Mouse (Mus musculus) left cerebral cortex, adult 9 months (tissue): ENCODE data around the gene Epha2.

ENCODE experiments used
- DNase-seq, 2 experiments: peaks; one replicate each; pipeline ENCODE4 v3.0.0; 2022; ENCODE audit warnings: low spot score in 2 of 2

The Epha2 gene

DNA sequence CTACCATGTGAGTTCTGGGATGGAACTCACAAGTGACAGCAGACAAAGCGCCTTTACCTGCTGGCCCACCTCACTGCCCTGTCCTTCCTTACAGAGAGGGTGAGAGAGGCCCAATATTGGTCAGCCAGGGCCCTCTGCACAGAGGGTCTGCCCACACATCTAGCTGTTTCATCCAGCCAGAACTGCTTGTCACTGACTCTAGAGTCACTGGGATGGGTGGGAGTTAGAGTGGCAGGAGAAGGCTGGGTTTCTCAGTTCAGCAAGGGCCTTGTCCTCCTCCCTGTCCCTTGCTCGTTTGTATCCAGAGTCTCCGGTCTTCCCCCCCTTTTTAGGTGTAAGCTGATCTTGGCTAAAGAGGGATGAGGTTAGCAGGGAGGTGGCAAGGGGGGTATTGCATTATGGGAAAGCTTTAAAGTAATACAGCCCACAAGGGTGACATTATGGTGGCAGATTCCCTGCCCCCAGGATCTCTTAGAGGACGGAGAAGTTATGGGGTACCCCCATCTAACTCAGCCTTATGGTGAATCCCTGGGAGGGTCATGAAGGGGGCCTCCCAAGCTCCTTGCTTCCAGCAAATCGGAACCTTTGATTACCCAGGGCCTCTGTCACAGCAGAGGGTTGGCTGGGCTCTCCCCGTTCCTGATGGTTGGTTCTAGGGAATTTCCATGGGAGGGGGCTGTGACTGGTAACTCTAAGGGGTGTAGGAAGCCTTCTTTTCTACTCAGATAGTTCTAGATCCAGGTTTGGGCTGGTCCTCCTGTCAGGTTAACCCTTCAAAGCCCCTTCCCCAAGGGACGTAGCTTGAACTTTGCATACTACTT is 2.6 kb downstream of the Epha2 start:
- no peak for DNase-seq

DNA sequence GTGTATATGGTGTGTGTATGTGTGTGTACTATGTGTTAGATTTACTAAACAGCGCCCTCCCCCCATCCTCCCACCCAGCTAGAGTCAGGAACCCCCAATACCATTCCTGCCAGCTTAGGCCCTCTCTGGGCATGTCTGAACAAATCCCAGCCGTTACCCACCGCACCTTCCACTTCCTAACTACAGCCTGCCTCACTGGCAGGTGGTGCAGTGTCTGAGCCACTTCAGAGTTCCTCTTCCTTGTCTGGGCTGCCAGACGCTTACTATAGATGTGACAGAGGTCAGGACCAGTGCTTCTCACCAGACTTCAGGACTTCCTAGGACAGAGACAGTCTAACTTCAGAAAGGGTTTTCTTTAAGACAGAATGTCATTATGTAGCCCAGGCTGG is 3.2 kb downstream of the Epha2 start:
- no peak for DNase-seq

DNA sequence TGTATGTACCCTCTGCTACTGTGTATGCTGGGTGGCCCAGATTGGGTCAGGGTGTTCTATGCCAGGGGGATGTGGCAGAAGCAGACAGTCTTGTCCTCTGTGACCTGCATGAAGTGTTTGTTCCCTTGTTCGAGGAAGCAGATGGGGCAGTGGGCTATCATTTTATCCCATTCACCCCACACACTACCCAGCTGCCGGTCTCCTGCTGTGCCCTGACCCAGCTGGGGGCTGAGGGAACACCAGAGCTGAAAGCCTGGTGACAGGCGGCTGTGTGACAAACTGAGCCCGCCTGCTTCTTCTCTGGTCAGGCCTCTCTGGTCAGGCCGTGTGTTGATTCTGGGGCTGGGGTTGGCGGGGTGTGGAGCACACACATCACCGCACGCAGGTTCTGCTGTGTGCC is 5.0 kb downstream of the Epha2 start:
- DNase-seq: no peak

DNA sequence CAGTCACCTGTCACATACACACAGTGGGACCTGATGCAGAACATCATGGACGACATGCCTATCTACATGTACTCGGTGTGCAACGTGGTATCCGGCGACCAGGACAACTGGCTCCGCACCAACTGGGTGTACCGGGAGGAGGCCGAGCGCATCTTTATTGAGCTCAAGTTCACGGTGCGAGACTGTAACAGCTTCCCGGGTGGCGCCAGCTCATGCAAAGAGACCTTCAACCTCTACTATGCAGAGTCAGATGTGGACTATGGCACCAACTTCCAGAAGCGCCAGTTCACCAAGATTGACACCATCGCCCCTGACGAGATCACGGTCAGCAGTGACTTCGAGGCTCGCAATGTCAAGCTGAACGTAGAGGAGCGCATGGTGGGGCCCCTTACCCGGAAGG is 7.3 kb downstream of the Epha2 start:
- DNase-seq: no peak

DNA sequence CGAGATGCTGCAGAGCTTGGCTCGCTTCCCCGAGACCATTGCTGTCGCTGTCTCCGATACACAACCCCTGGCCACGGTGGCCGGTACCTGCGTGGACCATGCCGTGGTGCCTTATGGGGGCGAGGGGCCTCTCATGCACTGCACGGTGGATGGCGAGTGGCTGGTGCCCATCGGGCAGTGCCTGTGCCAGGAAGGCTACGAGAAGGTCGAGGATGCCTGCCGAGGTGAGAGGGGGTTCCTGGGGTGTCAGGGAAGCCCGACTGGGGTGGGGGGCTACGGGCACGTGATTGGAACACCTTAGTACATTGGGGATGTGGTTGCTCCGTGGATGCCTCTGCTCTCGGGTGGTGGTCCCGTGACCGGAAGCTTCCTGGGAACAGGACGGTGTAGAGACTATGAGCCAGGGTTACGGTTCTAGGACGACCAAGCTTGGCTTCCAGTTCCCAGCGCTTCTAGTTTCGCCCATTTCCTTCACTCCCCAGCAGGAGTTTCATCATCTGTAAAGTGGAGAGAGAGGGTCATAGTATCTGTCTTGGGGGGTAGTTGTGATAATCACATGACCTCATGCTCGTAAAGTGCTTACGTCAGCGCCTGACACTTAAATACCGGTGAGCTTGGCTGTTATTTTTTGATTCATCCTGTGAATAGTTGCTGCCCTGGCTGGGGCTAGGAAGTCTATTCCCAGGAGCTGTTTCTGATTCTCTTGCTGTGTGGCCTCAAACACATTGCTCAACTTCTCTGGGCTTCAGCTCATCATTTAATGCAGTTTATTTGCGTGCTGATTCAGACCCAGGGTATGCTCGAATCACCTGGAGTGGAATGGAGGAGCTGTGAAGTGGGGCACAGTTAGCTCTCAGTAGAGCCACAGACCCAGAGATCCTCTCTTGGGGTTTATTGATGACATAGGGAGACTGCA is 8.1 kb downstream of the Epha2 start:
- DNase-seq: no peak

DNA sequence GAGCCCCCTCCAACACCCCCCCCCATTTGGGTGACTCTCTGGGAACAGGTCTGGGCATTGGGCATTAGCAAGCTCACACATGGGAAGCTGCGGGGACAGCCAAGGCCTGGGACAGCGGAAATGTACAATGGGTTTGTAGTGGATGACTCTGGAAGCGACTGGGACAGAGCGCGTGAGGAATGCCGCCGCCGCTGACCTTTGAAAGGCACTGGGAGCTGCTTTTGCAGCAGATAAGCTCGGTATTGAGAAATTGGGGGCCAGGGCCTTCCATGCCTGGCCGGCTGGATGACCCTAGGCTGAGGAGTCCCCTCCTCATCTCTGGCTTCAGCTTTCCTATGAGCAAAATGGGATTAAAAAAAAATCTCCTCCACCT is 8.7 kb downstream of the Epha2 start:
- DNase-seq: no peak

DNA sequence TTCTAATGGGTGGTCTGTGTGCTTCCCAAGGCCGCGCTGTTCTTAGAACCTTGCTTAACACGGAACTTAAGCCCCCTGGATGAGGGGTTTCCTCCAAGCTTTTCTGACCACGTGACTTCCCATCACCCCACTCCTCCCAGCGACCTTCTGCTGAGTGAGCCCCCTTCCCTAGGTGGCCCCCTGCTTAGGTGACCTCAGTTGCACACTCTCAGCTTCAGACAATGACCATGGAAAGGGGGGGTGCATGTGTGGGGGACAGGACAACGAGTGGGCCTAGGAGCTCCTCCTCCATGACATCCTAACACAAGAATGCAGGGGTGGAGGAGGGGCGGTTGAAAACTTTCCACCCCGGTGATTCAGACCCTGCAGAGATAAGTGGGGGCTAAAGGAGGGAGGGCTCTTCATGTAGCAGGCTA is 9.2 kb downstream of the Epha2 start:
- no peak for DNase-seq

DNA sequence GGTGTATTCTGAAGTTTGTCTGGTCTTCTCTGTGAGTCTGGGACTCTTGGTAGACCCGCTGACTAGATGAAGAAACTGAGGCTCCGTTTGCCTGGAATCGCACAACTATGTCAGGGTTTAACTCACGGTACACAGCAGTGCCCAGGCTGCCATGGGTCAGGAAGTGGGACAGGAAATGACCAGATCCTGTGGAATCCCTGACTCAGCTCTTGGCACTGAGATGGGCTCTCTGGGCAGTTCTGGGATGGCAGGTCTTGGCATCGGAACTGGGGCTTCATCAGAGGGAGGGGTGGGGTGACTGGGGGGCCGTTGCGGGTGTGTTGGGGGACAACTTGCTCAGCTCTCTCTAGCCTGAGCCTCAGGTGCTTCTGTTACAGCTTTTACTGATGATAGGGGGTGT is 10.0 kb downstream of the Epha2 start:
- no peak for DNase-seq

DNA sequence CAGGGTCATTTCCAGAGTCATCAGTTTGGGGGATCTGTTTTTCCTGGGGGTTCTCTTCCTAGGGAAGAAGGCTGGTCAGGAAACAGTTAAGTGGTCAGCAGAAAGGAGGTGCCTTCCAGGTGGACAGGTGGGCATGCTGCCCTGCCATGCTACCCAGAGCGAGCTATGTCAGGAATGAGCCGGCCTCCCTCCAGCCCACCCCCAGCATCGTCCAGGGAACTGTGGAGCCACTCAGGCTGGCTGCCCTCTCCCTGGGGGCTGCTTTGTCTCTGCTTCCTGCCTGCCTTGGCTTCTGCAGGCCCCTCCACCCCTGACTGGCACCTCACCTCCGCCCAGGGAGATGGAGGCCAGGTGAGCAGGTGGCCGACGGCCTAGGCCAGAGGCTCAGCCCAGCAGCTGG is 10.5 kb downstream of the Epha2 start:
- DNase-seq: no peak

DNA sequence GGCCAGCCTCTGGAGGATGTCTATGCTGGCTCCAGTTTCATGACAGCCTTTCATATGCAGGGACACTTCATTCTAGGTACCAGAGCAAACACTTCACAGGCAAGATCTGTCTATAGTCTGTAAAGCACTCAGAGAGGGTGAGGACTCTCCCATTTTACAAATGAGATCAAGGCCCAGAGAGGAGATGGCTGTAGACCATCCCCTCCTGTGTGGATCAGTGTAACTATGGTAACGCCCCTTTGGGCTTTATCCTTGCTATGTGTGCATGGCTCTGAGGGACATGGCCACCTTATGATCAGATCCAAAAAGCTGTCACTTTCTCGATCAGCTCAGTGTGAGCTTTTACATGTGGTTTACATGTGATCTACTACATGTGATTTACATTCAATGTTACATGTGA is 10.9 kb downstream of the Epha2 start:
- no peak for DNase-seq

DNA sequence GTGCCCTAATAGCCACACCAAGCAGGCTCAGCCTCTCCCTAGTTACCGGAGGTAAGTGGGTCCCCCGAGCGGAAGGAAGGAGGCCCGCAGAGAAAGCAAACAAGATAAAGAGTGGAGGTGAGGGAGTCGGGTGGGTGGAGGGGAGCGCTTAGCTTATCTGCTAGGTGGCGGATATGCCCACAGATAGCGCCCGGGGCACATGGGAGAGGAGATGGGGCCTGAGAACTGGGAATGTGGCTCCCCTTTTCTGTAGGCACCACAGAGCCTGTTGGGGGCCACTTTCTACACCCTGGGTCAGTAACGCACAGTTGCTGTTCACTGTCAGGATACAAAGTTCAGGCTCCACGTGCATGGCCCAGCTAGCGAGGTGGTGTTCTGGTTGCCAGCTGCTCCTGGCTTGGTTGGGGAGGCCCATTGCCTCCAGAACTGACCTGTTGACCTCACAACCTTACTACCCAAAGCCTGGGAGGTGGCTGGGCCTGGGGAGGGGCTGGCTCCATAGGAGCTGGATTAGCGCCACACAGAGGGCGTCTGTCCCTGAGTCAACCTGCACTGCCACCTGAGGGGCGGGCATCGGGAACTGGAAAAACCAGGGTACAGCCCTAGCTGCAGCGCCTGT is 11.6 kb downstream of the Epha2 start:
- no peak for DNase-seq

DNA sequence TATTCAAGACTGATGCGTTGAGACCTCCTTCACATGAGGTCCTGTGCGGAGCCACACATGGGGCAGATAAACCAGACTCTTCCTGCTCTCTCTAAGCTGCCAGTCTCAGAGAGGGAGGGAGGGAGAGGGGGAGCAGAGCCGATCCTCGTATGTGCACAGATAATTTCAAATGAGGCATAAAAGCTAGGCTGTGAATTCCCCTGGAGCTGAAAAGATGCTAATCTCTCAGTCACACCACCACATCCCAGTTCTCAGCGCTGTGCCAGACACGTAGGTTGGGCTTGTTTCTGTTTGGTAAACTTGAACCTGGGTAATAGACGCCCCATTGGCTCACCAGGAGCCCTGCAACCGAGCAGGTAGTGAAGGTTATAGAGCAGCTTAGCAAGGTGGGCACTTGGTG is 12.4 kb downstream of the Epha2 start:
- DNase-seq: no peak

DNA sequence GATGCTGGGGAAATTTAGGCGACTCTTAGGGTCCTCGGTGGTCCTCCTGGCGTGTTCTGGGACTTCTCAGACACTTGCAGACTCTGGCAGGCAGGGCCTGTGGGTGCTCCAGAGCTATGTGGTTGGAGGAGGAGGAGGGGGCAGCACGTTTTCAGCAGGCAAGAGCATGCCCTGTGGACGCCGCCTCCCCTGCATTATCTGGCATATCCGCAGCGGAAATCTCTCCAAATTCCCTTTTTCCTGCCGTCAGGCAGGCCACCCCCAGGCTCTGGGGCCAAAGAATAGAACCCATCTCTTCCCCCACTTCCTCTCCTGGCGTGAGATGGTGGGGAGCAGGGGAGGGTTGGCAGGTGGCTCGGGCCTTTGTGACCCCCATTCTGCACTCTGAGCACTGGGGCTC is 12.9 kb downstream of the Epha2 start:
- no peak for DNase-seq

DNA sequence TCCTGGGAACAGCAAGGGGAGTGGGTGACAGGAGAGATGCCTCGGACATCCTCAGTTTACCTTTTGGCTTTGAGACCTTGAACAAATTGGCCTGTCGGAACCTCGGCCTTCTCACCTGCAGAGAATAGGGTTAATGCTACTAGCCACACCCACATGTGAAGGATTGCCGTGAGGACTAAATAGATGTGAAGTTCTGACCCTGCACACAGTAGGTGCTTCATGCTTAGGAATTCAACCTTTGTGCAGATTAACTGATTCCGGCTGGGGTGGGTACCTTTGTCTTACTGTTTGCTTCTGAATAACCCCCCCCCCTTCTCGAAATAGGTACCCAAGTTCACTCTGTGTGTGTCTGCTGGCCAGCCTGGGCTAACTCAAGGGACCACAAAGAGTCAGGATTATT is 13.7 kb downstream of the Epha2 start:
- no peak for DNase-seq

DNA sequence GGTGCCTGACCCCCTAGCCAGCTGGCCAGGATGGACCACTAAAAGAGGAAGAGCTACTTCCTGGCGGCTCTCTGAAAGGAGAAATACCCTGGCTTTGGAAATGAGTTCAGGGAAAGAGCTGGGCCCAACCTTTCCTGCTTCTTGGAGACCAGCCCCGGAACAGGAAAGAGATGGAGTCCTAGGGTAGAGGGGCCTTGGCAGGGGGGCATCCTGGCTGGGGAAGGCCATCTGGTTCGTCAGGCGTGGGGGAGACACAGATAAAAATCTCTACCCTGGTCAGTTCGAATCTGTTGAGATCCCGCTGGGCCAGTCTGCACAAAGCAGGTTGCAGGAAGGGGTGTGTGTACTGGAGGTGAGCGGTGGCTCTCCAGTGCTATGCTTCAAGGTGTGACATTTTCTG is 15.0 kb downstream of the Epha2 start:
- DNase-seq: no peak

DNA sequence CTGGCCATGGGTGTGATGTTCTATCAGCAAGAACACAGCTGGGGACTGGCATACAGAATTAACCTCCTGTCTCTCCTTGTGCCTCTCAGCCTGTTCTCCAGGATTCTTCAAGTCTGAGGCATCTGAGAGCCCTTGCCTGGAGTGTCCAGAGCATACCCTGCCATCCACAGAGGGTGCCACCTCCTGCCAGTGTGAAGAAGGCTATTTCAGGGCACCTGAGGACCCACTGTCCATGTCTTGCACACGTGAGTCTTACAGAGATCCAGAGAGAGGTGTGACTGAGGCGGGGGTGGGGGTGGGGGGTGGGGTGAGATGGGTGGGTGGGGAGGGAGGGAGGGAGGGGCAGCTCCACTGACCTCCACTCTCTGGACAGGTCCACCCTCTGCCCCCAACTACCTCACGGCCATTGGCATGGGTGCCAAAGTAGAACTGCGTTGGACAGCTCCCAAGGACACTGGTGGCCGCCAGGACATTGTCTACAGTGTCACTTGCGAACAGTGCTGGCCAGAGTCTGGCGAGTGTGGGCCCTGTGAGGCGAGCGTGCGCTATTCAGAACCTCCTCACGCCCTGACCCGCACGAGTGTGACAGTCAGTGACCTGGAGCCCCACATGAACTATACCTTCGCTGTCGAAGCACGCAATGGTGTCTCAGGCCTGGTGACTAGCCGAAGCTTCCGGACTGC is 15.6 kb downstream of the Epha2 start:
- no peak for DNase-seq

DNA sequence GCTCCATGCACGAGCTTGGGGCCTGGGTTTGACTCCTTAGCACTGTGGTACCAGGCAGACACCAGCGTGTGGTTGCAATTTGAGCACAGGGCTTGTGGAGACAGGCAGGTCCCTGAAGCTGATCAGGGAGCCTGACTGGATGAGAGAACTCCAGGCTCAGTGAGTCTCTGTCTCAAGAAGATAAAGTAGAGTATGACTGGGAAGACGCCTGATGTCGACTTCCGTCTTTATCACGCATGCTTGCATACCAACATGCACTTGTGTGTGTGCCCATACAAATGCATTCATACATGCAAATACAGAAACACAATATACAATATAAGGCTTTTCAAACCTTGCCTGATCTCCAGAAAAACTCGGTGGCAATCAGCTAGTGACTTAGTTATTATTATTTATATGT is 16.9 kb downstream of the Epha2 start:
- DNase-seq: no peak

DNA sequence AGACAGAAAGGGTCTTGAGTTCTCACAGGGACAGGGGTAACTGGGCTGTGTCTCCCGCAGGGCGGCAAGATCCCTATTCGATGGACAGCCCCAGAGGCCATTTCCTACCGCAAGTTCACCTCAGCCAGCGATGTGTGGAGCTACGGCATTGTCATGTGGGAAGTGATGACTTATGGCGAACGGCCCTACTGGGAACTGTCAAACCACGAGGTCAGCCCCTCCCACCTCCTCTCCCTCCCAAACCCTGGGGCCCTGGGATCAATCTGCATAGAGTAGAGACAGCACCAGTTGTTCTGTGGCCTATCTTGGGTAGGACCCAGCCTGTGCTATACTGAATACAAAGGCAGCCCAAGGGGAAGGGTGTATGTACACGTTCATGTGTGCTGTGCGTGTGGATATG is 21.5 kb downstream of the Epha2 start:
- DNase-seq: no peak

DNA sequence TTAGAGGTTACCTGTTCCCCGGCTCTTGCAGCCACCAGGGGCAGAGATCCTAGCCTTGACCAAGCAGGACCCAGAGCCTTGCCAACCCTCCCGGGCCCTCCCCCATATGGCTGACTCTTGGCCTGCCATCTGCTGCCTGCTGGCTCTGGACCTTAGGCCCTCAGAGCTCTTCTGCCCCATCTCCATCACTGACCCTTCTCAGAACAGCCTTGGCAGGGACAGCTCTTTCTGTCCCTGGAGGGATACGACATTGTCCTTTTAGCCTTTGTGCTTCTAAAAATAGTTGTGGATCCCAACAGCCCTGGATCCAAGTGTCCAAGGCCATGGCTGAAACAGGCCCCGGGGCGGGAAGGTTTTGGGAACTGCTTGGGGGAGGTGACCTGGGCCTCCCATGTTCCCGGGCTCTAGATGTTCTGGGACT is 23.7 kb downstream of the Epha2 start:
- no peak for DNase-seq

DNA sequence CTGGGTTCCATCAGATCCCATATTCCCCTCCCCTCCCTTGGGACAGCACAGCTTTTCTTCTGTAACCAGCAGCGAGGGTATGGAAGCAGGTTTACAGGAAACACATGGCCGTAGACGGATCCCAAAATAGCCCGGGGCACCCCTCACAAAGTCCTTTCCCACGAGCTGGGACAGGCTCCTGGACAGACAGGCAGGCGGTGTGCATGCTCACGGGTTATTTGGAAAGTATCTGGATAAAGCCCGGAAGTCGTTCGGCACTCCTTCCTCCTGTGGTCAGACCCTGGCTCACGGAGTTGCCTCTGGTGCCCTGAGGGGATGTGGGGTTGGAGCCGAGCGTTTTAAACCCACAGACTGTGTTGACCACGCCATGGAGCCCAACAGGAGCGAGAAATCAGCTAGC is 24.6 kb downstream of the Epha2 start:
- no peak for DNase-seq

DNA sequence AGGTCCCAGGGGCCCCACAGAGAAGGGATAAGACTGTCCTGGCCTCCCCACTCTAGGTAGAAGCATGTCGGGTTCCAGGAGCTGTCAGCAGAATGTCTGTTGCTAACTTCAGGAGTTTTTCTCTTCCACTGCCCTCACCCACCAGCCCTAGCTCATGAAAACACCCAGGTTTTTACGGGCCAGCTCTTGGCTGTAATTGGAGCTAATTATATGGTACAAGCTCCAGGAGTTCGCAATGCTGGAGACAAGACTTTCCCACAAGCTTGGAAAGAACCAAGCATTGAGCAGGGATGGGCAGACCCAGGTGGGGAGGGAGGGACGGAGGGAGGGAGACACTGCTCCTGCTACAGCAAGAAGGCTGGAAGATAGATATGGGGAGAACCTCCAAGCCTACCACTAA is 26.0 kb downstream of the Epha2 start:
- no peak for DNase-seq

DNA sequence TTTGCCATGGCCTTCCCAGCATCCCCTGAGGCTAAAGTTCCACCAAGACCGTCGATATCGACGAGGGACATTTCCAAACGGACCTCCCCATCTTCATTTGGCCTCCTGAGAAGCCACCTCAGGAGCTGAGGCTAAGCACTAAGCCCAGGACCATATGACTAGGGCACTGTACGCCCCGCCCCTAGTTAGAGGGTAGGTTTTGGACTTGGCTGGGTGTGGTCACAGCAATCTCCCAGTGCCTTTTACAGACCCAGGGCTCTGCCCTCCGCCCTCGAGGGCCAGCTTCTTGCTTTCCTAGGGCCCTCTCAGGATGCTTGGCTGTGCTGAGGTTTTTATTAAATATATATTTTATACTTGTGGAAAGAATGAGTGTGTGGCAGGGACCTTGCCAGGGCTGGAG is 27.7 kb downstream of the Epha2 start:
- DNase-seq: no peak
